Mouse (Mus musculus): Measurements from ENCODE around the gene Imp4. TPM values are rescaled to one million over a fixed set of nuclear protein-coding genes. Genes with fewer than 3 reads are reported as not detected.
A peak's percentile ranks its signal among the peaks of the same experiment; 100 is the strongest.

The Imp4 gene
- total and polyA plus RNA-seq, 3 experiments, result 35.5 to 129 (median 71.2) TPM

DNA sequence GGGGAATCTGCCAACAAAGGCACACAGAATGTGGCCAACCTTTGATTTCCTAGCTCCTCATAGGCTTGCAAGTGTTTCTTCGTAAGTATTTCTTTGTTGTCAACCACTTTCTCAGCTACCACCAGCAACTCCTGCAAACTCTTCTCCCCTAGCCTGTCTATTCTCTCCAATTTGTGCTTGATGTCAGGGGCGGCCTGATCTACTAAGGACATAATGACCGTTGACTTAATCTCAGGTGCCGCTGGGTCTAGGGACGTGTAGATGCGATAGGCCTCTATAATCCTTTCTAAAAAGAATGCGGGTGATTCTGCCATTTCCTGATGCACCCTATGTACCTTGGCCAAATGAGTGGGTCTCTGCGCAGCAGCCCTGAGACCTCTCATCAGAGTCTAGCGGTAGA lies 8.2 kb upstream of the Imp4 start:
- Histone ChIP-seq H3K9me3 (replicated peaks) (peaks cover 51% of the 10 kb centered on the region), H3K4me1 (ENCODE audit: insufficient read depth, low read depth, low read length) (peaks cover 6% of the 10 kb centered on the region), H3K4me3 (ENCODE audit: low read depth, low read length) (no peak overlapping the region), H3K27me3 (ENCODE audit: insufficient read depth, low read length) (no peaks in the 10 kb centered on the region; the same call in 1 of the 2 replicates), H3K36me3 (replicated peaks) (peaks cover 15% of the 10 kb centered on the region)
- no peak for DNase-seq (ENCODE audit: low spot score)
- TF ChIP-seq TAL1 (conservative IDR thresholded peaks at IDR 0.05; ENCODE audit: low read depth, low read length), result no peak
- no peak for TF ChIP-seq GATA2 (IDR thresholded peaks at IDR 0.05; ENCODE audit: borderline replicate concordance, low read depth, low read length)
- no peak for TF ChIP-seq POLR2AphosphoS5 (IDR thresholded peaks at IDR 0.05; ENCODE audit: insufficient replicate concordance, low read depth, low read length)
- no peak for TF ChIP-seq CTCF (IDR thresholded peaks at IDR 0.05; ENCODE audit: low read depth, low read length)
- no peak for TF ChIP-seq GATA1 (IDR thresholded peaks at IDR 0.05; ENCODE audit: borderline replicate concordance, low read length)
- no peak for ATAC-seq (ENCODE audit: extremely low read depth, insufficient number of reproducible peaks, low FRiP score, poor library complexity, severe bottlenecking)

DNA sequence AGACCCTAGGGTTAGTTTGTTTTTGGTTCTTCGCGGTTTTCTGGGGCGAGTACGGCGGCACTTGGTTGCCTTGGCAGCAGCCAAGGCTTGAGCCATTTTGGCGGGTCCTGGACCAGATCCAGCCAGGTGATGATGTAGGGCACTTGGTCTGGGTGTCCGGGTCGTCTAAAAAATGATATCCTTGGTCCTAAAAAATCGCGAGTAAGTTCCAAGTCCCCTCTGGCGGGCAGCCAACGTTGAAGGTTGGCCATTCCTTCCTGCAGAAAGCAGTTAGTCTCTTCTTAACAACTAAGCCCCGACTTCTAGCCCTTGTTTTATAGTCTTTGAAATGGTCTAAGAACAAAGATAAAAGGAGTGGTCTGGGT lies 7.3 kb upstream of the Imp4 start:
- TF ChIP-seq GATA1 (IDR thresholded peaks at IDR 0.05; ENCODE audit: borderline replicate concordance, low read length), result no peak
- TF ChIP-seq CTCF (IDR thresholded peaks at IDR 0.05; ENCODE audit: low read depth, low read length), result no peak
- TF ChIP-seq GATA2 (IDR thresholded peaks at IDR 0.05; ENCODE audit: borderline replicate concordance, low read depth, low read length), result no peak
- TF ChIP-seq POLR2AphosphoS5 (IDR thresholded peaks at IDR 0.05; ENCODE audit: insufficient replicate concordance, low read depth, low read length), result no peak
- TF ChIP-seq TAL1 (conservative IDR thresholded peaks at IDR 0.05; ENCODE audit: low read depth, low read length), result no peak
- DNase-seq (ENCODE audit: low spot score) (no peak), ATAC-seq (ENCODE audit: extremely low read depth, insufficient number of reproducible peaks, low FRiP score, poor library complexity, severe bottlenecking) (no peak)
- no peaks in the 10 kb centered on the region; the same call in 1 of the 2 replicates for H3K27me3 ChIP-seq (ENCODE audit: insufficient read depth, low read length)
- peaks cover 10% of the 10 kb centered on the region for H3K4me1 ChIP-seq (ENCODE audit: insufficient read depth, low read depth, low read length)
- H3K36me3 ChIP-seq (replicated peaks), result peaks cover 23% of the 10 kb centered on the region
- H3K4me3 ChIP-seq (ENCODE audit: low read depth, low read length), result no peak overlapping the region
- H3K9me3 ChIP-seq (replicated peaks), result peaks cover 43% of the 10 kb centered on the region

DNA sequence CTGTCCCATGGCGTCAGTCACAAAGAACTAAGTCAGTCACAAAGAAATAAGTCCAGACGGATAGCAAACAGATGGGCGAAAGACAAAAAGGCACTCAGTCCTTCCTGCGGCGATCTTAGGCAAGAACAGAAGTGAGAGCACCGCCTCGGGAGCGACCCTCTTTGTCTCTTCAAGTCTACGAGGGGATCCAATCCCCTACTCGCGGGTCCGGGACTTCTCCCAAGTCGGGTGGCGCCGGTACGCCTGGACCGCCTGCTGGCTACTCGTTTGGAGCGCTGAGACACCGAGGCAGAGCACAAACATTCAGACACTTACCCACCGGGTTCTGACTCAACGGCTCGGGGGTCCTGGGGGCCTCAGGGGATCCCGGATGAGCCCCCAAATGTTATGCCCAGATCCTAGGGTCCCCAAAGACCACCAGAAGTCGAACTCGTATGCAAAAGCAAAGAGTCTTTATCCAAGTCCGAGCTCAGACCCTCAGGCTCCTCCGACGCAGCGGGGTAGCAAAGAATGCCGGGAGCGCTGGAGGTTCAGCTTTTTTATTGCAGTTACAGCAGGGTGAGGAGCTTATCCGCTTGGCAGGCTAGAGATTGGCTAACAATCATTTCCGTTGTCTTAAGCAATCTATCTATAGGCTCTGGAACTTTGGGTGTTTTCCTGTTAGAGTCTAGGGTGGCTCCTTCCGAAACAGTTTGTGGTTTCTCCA lies 6.7 kb upstream of the Imp4 start:
- no peak for ATAC-seq (ENCODE audit: extremely low read depth, insufficient number of reproducible peaks, low FRiP score, poor library complexity, severe bottlenecking)
- no peak for TF ChIP-seq GATA1 (IDR thresholded peaks at IDR 0.05; ENCODE audit: borderline replicate concordance, low read length)
- no peak for TF ChIP-seq POLR2AphosphoS5 (IDR thresholded peaks at IDR 0.05; ENCODE audit: insufficient replicate concordance, low read depth, low read length)
- no peak for TF ChIP-seq GATA2 (IDR thresholded peaks at IDR 0.05; ENCODE audit: borderline replicate concordance, low read depth, low read length)
- no peak for TF ChIP-seq CTCF (IDR thresholded peaks at IDR 0.05; ENCODE audit: low read depth, low read length)
- no peak for TF ChIP-seq TAL1 (conservative IDR thresholded peaks at IDR 0.05; ENCODE audit: low read depth, low read length)

GRCm38 (mm10) chr1:34433891-34434521 lies 5.6 kb upstream of the Imp4 start:
- no peak for TF ChIP-seq TAL1 (conservative IDR thresholded peaks at IDR 0.05; ENCODE audit: low read depth, low read length)
- TF ChIP-seq GATA1 (IDR thresholded peaks at IDR 0.05; ENCODE audit: borderline replicate concordance, low read length), result no peak
- TF ChIP-seq GATA2 (IDR thresholded peaks at IDR 0.05; ENCODE audit: borderline replicate concordance, low read depth, low read length), result no peak
- no peak for TF ChIP-seq CTCF (IDR thresholded peaks at IDR 0.05; ENCODE audit: low read depth, low read length)
- no peak for TF ChIP-seq POLR2AphosphoS5 (IDR thresholded peaks at IDR 0.05; ENCODE audit: insufficient replicate concordance, low read depth, low read length)
- Histone ChIP-seq H3K4me3 (ENCODE audit: low read depth, low read length) (no peak overlapping the region), H3K4me1 (ENCODE audit: insufficient read depth, low read depth, low read length) (peaks cover 22% of the 10 kb centered on the region), H3K36me3 (replicated peaks) (peaks cover 32% of the 10 kb centered on the region), H3K27me3 (ENCODE audit: insufficient read depth, low read length) (no peaks in the 10 kb centered on the region; the same call in 1 of the 2 replicates), H3K9me3 (replicated peaks) (peaks cover 40% of the 10 kb centered on the region)
- DNase-seq (ENCODE audit: low spot score) (no peak), ATAC-seq (ENCODE audit: extremely low read depth, insufficient number of reproducible peaks, low FRiP score, poor library complexity, severe bottlenecking) (no peak)

More for the DNA sequence above, 6.7 kb upstream of the Imp4 start:
- Histone ChIP-seq H3K36me3 (replicated peaks) (peaks cover 29% of the 10 kb centered on the region), H3K9me3 (replicated peaks) (peaks cover 40% of the 10 kb centered on the region), H3K4me1 (ENCODE audit: insufficient read depth, low read depth, low read length) (peaks cover 16% of the 10 kb centered on the region), H3K27me3 (ENCODE audit: insufficient read depth, low read length) (no peaks in the 10 kb centered on the region; the same call in 1 of the 2 replicates), H3K4me3 (ENCODE audit: low read depth, low read length) (no peak overlapping the region; the same call in 1 of the 2 replicates)
- DNase-seq (ENCODE audit: low spot score), result no peak

- TF ChIP-seq CTCF (IDR thresholded peaks at IDR 0.05; ENCODE audit: low read depth, low read length) (no peak), GATA1 (IDR thresholded peaks at IDR 0.05; ENCODE audit: borderline replicate concordance, low read length) (no peak), GATA2 (IDR thresholded peaks at IDR 0.05; ENCODE audit: borderline replicate concordance, low read depth, low read length) (no peak), TAL1 (conservative IDR thresholded peaks at IDR 0.05; ENCODE audit: low read depth, low read length) (no peak), POLR2AphosphoS5 (IDR thresholded peaks at IDR 0.05; ENCODE audit: insufficient replicate concordance, low read depth, low read length) (no peak)
- H3K36me3 ChIP-seq (replicated peaks), result peaks cover 32% of the 10 kb centered on the region
- DNase-seq (ENCODE audit: low spot score), result no peak
- ATAC-seq (ENCODE audit: extremely low read depth, insufficient number of reproducible peaks, low FRiP score, poor library complexity, severe bottlenecking), result no peak
- no peaks in the 10 kb centered on the region; the same call in 1 of the 2 replicates for H3K27me3 ChIP-seq (ENCODE audit: insufficient read depth, low read length)
- H3K4me1 ChIP-seq (ENCODE audit: insufficient read depth, low read depth, low read length), result peaks cover 22% of the 10 kb centered on the region
- H3K9me3 ChIP-seq (replicated peaks), result peaks cover 40% of the 10 kb centered on the region
- H3K4me3 ChIP-seq (ENCODE audit: low read depth, low read length), result peak overlapping the region; percentile 70
These were observed 4.9 kb upstream of the Imp4 start for GRCm38 (mm10) chr1:34434660-34435160.
